Mouse (Mus musculus): ENCODE measurements around the gene Adgre5.
A peak's percentile ranks its signal among the peaks of the same experiment; 100 is the strongest.

DNA sequence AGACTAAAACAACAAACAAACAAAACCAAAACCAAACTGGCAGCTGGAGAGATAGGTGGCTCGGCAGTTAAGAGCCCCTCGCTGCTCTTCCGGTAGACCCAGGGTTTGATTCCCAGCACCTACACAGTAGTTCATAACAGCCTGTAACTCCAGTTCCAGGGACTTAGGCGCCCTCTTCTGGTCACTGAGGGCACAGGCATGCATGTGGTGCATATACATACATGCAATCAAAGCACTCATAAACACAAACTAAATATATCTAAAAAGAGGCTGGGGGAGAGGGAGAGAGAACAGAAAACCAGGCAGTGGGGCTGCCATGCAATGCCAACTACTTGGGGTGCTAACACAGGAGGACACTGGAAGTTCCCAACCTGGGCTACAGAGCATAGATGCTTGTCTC, 3.8 kb downstream of the Adgre5 start:
- TF ChIP-seq POLR2A (IDR thresholded peaks at IDR 0.05; ENCODE audit: insufficient read depth, low read depth, low read length) (no peak), CTCF (IDR thresholded peaks at IDR 0.05) (peak; percentile 53), EP300 (IDR thresholded peaks at IDR 0.05; ENCODE audit: insufficient read depth, low read depth, low read length) (no peak)
